Mouse (Mus musculus) liver, postnatal 0 days (tissue): ENCODE data around the gene Tmem63b. TPM values are rescaled to one million over a fixed set of nuclear protein-coding genes. Genes with fewer than 3 reads are reported as not detected.

Experiments
- ATAC-seq: fragments of 200-750 bp; cut with Nextera tagmentation; 2 replicates; pipeline ENCODE4 v1.8.0; 2017; ENCODE audit warnings: mild to moderate bottlenecking, moderate library complexity
- DNase-seq: peaks from one replicate; pipeline ENCODE4 v3.0.0-alpha.2; 2016
- H3K27ac ChIP-seq: fragments of 300-500 bp; sonication (generic); 2 replicates; pipeline ENCODE4 v1.5.1; 2014; ENCODE audit warnings: antibody characterized with exemption, moderate library complexity, mild to moderate bottlenecking, low read depth
- H3K27me3 ChIP-seq: fragments of 300-500 bp; sonication (generic); 2 replicates; pipeline ENCODE4 v1.6.1; 2014; ENCODE audit warnings: low read length, control low read depth, mixed read lengths; ENCODE audit not compliant: insufficient read depth
- H3K36me3 ChIP-seq: fragments of 300-500 bp; sonication (generic); replicated peaks from 2 replicates; pipeline ENCODE4 v1.6.1; 2014; ENCODE audit warnings: mild to moderate bottlenecking, control low read depth, low read length, moderate library complexity, mixed read lengths; ENCODE audit not compliant: insufficient read depth
- H3K4me1 ChIP-seq: fragments of 300-500 bp; sonication (generic); 2 replicates; pipeline ENCODE4 v1.6.1; 2014; ENCODE audit warnings: antibody characterized with exemption, mild to moderate bottlenecking, control low read depth; ENCODE audit not compliant: insufficient read depth
- H3K4me2 ChIP-seq: fragments of 300-500 bp; sonication (generic); 2 replicates; pipeline ENCODE4 v1.6.1; 2014; ENCODE audit warnings: low read depth, mild to moderate bottlenecking, low read length, moderate library complexity, mixed read lengths
- H3K4me3 ChIP-seq: fragments of 300-500 bp; sonication (generic); 2 replicates; pipeline ENCODE4 v1.5.1; 2014; ENCODE audit warnings: low read depth, low read length
- H3K9ac ChIP-seq: fragments of 300-500 bp; sonication (generic); replicated peaks from 2 replicates; pipeline ENCODE4 v1.6.1; 2014; ENCODE audit warnings: mild to moderate bottlenecking, moderate library complexity
- H3K9me3 ChIP-seq: fragments of 300-500 bp; sonication (generic); 2 replicates; pipeline ENCODE4 v1.6.1; 2016; ENCODE audit warnings: mild to moderate bottlenecking, control low read depth, low read length, mixed read lengths
- CTCF ChIP-seq: sonication (generic); IDR thresholded peaks from 2 replicates; pipeline ENCODE4 v1.5.1; 2016; ENCODE audit warnings: antibody characterized with exemption, low read depth
- EP300 ChIP-seq: IDR thresholded peaks from 2 replicates; pipeline ENCODE4 v1.6.1; 2016; ENCODE audit warnings: antibody characterized with exemption, low read depth, mild to moderate bottlenecking
- WGBS: fragments of 180-500 bp; shearing (Covaris S2); extraction: QIAGEN DNeasy Blood & Tissue Kit; methylation state at CpG from one replicate; pipeline ENCODE4 v1.1.7; 2014; ENCODE audit not compliant: insufficient replicate concordance; 5-methylcytosine and 5-hydroxymethylcytosine counted together
- polyA plus RNA-seq: library from polyadenylated mRNA; unstranded; fragments of >200 nt; fragmentation: Nextera tagmentation; extraction: Ambion mirVana; gene quantifications from 2 replicates; pipeline ENCODE4 v1.2.1, GENCODE M21; 2015

Tmem63b gene
- polyA plus RNA-seq, 1 experiment from 2014 or later, result 16.9 TPM

- Histone ChIP-seq H3K4me3 (no peak overlapping the region), H3K9me3 (no peaks in the 10 kb centered on the region), H3K9ac (no peak overlapping the region; the same call in 1 of the 2 replicates), H3K27me3 (0 out of 2 replicates have a peak, but pooled peaks cover 5% of the 10 kb centered on the region), H3K4me2 (no peak overlapping the region), H3K4me1 (peaks cover 14% of the 10 kb centered on the region), H3K27ac (peak overlapping the region; percentile 11; the same call in 1 of the 2 replicates), H3K36me3 (no peaks in the 10 kb centered on the region)
- WGBS, result 36% methylated on average over 7 of the region's 7 CpGs
- TF ChIP-seq EP300 (no peak), CTCF (no peak)
- DNase-seq (no peak), ATAC-seq (peak; percentile 63)
Measured at GRCm38 (mm10) chr17:45726249-45726648, 39.5 kb upstream of the Tmem63b start.

- Histone ChIP-seq H3K9ac (no peak overlapping the region), H3K9me3 (no peaks in the 10 kb centered on the region), H3K27ac (no peak overlapping the region), H3K36me3 (no peaks in the 10 kb centered on the region), H3K27me3 (0 out of 2 replicates have a peak, but pooled peaks cover 5% of the 10 kb centered on the region), H3K4me3 (no peak overlapping the region), H3K4me2 (no peak overlapping the region), H3K4me1 (peaks cover 14% of the 10 kb centered on the region)
- ATAC-seq (no peak), DNase-seq (no peak)
- WGBS, result 84% methylated on average over 10 of the region's 10 CpGs
- TF ChIP-seq EP300, result no peak
Measured at GRCm38 (mm10) chr17:45724574-45724921, 37.8 kb upstream of the Tmem63b start.

GRCm38 (mm10) chr17:45723732-45724573 lies 37.2 kb upstream of the Tmem63b start:
- 0 out of 2 replicates have a peak, but pooled peaks cover 5% of the 10 kb centered on the region for H3K27me3 ChIP-seq
- H3K9ac ChIP-seq, result peak overlapping the region; percentile 44
- H3K4me2 ChIP-seq, result peak overlapping the region; percentile 84
- peak overlapping the region; percentile 46 for H3K4me3 ChIP-seq
- peaks cover 14% of the 10 kb centered on the region for H3K4me1 ChIP-seq
- peak; percentile 86 for DNase-seq
- no peak overlapping the region for H3K27ac ChIP-seq
- TF ChIP-seq CTCF, result peak; percentile 98
- TF ChIP-seq EP300, result no peak
- ATAC-seq, result peak; percentile 47; the same call in 1 of the 2 replicates
- H3K36me3 ChIP-seq, result no peaks in the 10 kb centered on the region
- no peaks in the 10 kb centered on the region for H3K9me3 ChIP-seq
- 6% methylated on average over 25 of the region's 25 CpGs for WGBS

- H3K4me1 ChIP-seq, result no peaks in the 10 kb centered on the region
- peak; percentile 62; the same call in 1 of the 2 replicates for ATAC-seq
- H3K27me3 ChIP-seq, result 0 out of 2 replicates have a peak, but pooled peaks cover 1% of the 10 kb centered on the region
- DNase-seq, result peak; percentile 71
- H3K9me3 ChIP-seq, result no peaks in the 10 kb centered on the region
- WGBS, result 5% methylated on average over 10 of the region's 10 CpGs
- no peaks in the 10 kb centered on the region for H3K36me3 ChIP-seq
- H3K4me3 ChIP-seq, result no peak overlapping the region
- TF ChIP-seq CTCF (peak; percentile 87), EP300 (no peak)
- H3K27ac ChIP-seq, result no peak overlapping the region
- no peak overlapping the region for H3K4me2 ChIP-seq
- no peak overlapping the region for H3K9ac ChIP-seq
Measured at GRCm38 (mm10) chr17:45718323-45718722, 31.6 kb upstream of the Tmem63b start.

- no peaks in the 10 kb centered on the region for H3K4me1 ChIP-seq
- H3K27me3 ChIP-seq, result no peaks in the 10 kb centered on the region
- no peaks in the 10 kb centered on the region for H3K9me3 ChIP-seq
- DNase-seq (no peak), ATAC-seq (no peak)
- no peak overlapping the region for H3K9ac ChIP-seq
- WGBS, result 27% methylated on average over 3 of the region's 3 CpGs
- TF ChIP-seq CTCF (no peak), EP300 (no peak)
- H3K4me3 ChIP-seq, result no peak overlapping the region
- H3K36me3 ChIP-seq, result no peaks in the 10 kb centered on the region
- no peak overlapping the region for H3K4me2 ChIP-seq
- no peak overlapping the region for H3K27ac ChIP-seq
Measured at GRCm38 (mm10) chr17:45711525-45711924, 24.8 kb upstream of the Tmem63b start.

GRCm38 (mm10) chr17:45710407-45710806 lies 23.7 kb upstream of the Tmem63b start:
- ATAC-seq, result no peak
- Histone ChIP-seq H3K9ac (no peak overlapping the region), H3K27ac (no peak overlapping the region), H3K27me3 (no peaks in the 10 kb centered on the region), H3K36me3 (no peaks in the 10 kb centered on the region), H3K4me2 (no peak overlapping the region), H3K9me3 (no peaks in the 10 kb centered on the region), H3K4me3 (no peak overlapping the region), H3K4me1 (no peaks in the 10 kb centered on the region)
- WGBS, result 56% methylated on average over 8 of the region's 8 CpGs
- DNase-seq, result no peak
- TF ChIP-seq EP300 (no peak), CTCF (no peak)
